Mouse (Mus musculus) right cerebral cortex, postnatal 10 days (tissue): Measurements from ENCODE around the gene Kcnh3.
A peak's percentile ranks its signal among the peaks of the same experiment; 100 is the strongest.

Experiments
- DNase-seq, 2 experiments: peaks; one replicate each; pipeline ENCODE4 v3.0.0; 2021; ENCODE audit warnings: low spot score in 2 of 2

Kcnh3 gene

GRCm38 (mm10) chr15:99224208-99224911 lies at the start of gene Kcnh3:
Gene Kcnh3 (plus strand): TSS chr15:99224861.
- peak; percentile 89 to 91 for DNase-seq

- DNase-seq: no peak
Measured at GRCm38 (mm10) chr15:99179639-99180038, 45.0 kb upstream of the Kcnh3 start.

DNA sequence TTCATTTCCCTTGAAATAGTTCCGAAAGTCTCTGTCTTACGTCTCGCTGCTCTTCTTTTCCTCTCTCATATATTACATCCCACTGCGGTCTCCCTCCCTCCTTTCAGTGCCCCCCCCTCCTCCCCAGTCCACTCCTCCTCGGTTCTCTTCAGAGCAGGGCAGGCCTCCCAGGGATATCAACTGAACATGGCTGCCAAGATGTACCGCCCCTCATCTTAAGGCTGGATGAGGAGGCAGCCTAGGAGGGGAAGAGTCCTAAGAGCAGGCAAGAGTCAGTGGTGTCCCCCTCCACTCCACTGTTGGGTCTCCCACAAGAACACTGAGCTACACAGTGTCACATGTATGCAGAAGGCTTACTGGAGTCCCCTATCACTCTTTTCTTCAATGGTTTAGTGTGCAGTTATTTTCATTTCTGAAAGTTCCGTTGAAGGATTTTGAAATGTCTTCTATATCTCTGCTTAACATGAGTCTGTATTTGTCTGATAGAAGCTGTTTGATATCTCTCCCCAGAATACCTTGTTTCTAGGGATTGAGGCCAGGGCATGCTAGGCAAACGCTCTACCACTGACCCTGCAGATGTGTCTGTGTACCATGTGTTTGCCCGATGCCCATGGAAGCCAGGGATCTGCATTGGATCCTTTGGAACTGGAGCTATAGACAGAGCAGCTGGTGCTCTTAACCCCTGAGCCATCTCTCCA lies 40.3 kb upstream of the Kcnh3 start:
- DNase-seq: no peak

- DNase-seq: no peak
Measured at GRCm38 (mm10) chr15:99194358-99194757, 30.3 kb upstream of the Kcnh3 start.

DNA sequence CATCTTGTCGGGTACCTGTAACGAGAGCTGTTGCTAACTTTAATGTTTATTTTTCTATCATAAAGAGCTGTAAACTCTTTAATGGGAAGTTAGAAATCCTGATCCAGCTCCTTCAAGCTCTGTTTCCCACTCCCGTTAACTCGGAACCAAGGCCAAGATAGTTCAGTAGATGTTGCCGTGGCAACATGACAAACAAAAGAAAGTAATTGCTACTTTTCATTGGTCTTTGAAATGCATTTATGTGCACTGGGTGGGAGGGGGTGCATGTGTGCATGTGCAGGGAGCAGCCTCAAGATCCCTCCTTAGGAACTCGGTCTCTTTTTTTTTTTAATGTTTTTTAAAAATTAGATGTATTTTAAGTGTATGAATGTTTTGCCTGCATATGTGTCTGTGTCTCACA lies 29.6 kb upstream of the Kcnh3 start:
- no peak for DNase-seq

DNA sequence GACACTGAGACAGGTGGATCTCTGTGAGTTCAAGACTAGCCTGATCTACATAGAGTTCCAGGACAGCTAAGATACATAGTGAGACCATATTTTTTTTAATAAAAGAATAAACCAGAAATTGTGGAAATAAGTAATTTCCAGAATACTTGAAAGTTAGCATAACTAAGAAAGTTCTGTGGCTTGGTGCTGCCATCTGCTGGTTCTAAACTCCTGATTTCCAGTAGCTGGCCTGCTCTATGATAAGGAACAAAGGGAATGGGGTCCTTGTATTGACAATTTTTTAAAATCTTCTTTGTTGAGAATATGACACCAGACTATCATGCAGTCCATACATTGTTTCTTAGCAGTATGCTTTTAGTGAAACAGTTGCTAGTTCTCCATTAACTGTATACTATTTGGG lies 25.9 kb upstream of the Kcnh3 start:
- DNase-seq: peak in 1 of 2 experiments; percentile 67

- no peak for DNase-seq
Measured at GRCm38 (mm10) chr15:99205959-99206358, 18.7 kb upstream of the Kcnh3 start.

- no peak for DNase-seq
Measured at GRCm38 (mm10) chr15:99213183-99213582, 11.5 kb upstream of the Kcnh3 start.

GRCm38 (mm10) chr15:99214941-99215340 lies 9.7 kb upstream of the Kcnh3 start:
- no peak for DNase-seq

DNA sequence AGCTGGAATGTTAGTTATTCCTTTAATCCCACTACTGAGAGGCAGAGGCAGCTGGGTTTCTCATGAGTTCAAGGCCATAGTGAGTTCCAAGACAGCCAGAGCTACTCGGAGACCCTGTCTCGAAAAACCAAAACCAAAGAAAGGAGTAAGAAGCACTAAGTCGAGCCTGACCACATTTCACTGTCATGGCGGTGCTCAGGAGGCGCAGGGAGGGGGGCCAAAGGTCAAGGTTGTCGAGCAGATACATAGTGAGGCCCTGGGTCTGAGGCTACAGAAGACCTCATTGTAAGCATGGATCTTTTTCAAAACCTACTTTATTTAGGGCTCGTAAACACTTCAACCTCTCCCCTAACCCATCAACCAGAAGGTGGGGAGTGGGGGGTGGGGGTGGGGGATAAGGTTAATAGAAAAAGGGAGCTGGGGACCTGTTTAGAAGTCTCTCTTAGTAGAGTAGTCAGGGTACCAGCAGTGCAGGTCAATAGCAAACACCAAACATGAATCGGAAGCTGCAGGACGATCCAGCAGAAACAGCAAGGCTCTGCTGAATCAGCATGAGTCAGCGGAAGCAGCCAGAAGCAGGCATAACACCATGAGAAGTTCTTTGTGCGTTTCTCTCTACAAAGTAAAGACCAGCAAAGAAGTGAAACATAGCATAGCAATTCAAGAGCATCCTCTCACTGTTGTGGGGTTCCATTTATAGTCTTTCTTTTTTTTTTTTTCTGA lies 8.8 kb upstream of the Kcnh3 start:
- DNase-seq: no peak

GRCm38 (mm10) chr15:99217630-99218029 lies 7.0 kb upstream of the Kcnh3 start:
- DNase-seq: no peak

DNA sequence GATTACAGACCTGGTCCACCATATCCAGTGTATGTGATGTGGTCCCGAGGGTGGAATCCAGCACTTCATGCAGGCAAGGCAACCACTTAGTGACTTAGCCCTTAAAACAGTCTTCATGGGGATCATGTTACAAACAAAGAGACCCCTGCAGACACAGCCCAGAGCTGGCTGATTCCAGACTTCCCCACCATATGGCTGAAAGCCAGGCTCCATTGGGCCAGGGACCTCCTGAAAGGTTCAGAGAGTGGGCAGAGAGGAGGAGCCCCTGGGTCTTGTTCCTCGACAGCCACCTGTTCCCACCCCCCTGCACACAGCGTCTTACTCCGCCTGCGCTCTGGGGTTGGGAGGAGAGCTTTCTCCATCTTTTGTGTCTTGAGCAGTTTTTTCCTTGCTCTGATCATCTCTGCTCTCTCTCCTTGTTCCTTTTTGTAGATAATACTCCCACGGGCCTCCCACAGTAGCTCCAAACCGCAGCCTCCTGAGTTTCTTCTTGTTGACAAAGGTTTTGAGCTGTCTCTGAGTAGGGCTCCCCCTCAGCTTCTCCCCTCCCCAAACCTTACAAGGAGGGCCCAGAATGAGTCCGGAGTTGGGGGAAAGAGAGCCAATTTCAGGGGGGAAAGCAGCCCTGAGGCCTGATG lies 3.2 kb upstream of the Kcnh3 start:
- no peak for DNase-seq

GRCm38 (mm10) chr15:99222794-99223584 lies 1.7 kb upstream of the Kcnh3 start:
- DNase-seq: no peak

DNA sequence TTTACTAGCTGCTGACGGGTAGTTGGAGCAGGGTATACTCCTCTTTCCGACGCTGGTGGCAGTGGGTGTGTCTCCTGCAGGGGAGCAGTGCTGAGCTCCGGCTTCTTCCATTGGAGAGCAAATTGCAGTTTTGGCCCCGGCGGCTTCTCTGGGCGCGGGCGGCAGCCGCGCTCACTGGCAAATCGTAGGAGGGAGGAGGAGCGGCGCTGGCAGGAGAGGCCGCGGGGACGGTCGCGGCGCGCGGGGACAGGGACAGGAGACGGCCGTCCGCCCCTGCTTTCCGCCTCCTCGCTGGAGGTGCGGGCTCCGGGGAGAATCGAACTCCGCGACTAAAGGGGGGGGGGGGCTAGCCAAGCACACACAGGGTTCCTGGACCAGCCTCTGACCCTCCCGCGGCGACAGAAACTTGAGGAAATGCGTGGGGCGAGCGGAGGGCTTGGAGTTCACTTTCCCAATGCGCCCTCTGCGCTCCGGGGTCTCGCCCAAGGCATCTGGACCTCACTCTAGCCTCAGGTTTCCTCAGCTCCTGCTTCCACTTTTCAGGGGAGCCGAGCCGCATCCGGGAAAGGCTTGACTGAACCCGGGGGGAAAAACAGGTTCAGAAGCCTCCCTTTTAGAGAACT lies 965 bp upstream of the Kcnh3 start:
- peak in 1 of 2 experiments; percentile 70 for DNase-seq

DNA sequence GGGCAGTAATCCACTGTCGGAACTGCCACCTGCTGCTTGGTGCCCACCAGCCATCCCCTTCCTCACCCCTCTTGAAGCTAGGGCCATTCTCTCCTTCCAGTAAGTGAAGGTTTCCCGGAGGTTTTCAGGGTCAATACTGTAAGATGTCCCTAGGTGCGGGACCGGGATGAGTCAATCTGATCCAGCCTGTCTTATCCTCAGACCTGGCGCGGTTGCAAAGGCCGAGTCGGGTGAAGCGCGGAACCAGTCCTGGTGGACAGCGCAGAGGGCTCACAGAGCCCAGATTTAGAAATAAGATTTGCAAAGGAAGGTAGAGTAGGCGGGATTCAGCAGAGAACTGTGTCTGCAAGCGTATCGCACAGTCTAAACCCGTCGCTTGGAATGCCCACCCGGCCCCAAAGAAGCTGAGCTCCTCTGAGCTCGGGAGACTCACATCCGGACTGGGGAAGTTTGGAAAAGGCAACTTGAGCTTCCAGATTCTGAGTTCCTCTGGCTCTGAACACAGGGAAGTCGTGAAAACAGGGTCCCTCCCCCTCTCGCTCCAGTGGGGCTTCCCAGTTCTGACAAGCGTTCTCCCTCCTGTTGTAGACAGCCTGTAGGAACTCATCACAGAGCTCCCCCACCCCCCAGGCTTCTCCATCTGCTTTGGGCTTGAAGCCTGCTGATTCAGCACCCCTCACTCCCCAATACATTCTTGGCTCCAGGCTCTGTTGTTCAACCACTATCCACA lies 585 bp downstream of the Kcnh3 start:
- DNase-seq: peak; percentile 85 to 89

DNA sequence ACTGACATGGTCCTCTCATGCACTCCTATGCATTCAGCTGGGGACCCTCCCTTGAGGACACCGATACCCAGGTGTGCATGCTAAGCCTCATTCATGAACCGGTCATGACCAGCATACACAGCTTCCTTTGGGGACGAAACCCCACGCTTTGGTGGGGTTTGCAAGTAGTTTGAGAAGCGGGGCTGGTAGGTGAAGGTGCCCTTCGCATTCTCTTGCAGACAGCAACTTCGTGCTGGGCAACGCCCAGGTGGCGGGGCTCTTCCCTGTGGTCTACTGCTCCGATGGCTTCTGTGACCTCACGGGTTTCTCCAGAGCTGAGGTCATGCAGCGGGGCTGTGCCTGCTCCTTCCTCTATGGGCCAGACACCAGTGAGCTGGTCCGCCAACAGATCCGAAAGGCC lies 1.4 kb downstream of the Kcnh3 start:
- peak in 1 of 2 experiments; percentile 40 for DNase-seq

DNA sequence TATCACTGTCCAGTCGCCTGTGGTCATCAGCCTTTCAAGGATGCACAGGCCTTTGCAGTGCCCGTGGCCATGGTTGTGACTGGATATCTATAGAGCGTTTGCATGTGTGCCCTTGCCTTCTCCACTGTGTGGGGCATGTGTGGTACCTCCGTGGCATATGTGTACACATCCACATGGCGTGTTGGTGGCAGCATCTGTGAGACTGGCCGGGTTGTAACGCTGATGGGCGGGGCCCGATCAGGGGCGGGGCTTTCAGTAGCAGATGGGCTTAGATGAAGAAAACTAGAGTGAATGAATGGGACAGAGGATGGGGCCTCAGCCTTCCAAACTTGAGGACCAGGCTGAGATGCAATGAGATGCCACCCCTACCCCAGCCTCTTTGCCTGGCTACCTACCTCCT lies 7.3 kb downstream of the Kcnh3 start:
- DNase-seq: no peak

DNA sequence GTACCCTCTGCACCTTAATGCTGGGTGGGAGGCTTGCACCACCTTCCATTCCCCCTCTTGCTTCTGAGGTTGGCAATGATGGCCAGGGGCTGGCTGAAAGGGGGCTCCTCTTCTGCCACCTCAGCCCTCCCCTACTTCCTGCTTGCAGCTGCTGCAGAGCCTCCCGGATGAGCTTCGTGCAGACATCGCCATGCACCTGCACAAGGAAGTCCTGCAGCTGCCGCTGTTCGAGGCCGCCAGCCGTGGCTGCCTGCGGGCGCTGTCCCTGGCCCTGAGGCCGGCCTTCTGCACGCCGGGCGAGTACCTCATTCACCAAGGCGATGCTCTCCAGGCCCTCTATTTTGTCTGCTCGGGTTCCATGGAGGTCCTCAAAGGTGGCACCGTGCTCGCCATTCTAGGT lies 9.1 kb downstream of the Kcnh3 start:
- DNase-seq: no peak

- DNase-seq: no peak
Measured at GRCm38 (mm10) chr15:99234326-99235010, 9.8 kb downstream of the Kcnh3 start.

- DNase-seq: no peak
Measured at GRCm38 (mm10) chr15:99238006-99238405, 13.3 kb downstream of the Kcnh3 start.
